Mouse (Mus musculus): Measurements from ENCODE around the gene Bst1. TPM values are rescaled to one million over a fixed set of nuclear protein-coding genes. Genes with fewer than 3 reads are reported as not detected.

Gene Bst1
- total and polyA plus RNA-seq, 2 experiments from 2014 or later: 0.11 to 0.76 TPM

GRCm38 (mm10) chr5:43845646-43846045 lies 27.0 kb downstream of the Bst1 start:
- WGBS: 67% methylated on average over 1 of the region's 1 CpGs
- ATAC-seq (no peak), DNase-seq (no peak)
- no peaks in the 10 kb centered on the region for H3K4me1 ChIP-seq (ENCODE audit: insufficient read depth)
- H3K36me3 ChIP-seq (ENCODE audit: insufficient read depth): no peaks in the 10 kb centered on the region
- no peak overlapping the region for H3K4me3 ChIP-seq (ENCODE audit: low read depth, low read length)
- no peaks in the 10 kb centered on the region for H3K27me3 ChIP-seq (ENCODE audit: insufficient read depth, low read length)
- H3K27ac ChIP-seq (ENCODE audit: low read depth, low read length): no peak overlapping the region
- no peak overlapping the region for H3K4me2 ChIP-seq (ENCODE audit: low read depth)
- TF ChIP-seq CTCF (IDR thresholded peaks at IDR 0.05; ENCODE audit: low read depth): no peak
- no peak overlapping the region for H3K9ac ChIP-seq
- H3K9me3 ChIP-seq (ENCODE audit: low read length): no peaks in the 10 kb centered on the region

DNA sequence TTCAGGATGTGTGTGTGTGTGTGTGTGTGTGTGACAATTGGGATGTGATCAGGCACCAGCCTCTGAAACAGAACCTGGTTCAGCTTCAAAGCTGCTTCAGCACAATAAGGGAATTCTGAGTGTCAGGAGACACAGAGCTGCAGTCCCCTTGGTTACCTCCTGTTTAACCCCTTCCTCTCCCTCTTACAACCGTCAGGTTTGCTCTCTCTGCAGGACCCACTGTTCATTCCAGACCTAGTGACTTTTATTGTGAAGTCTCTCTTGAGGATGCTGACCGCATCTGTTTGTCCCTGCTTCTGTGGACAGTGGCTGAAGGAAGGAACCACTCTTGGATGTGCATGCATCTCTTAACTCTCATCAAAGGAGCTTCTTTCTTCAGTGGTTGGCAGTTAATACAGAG lies 27.5 kb downstream of the Bst1 start:
- H3K9ac ChIP-seq: no peak overlapping the region
- DNase-seq: no peak
- no peaks in the 10 kb centered on the region for H3K27me3 ChIP-seq (ENCODE audit: insufficient read depth, low read length)
- WGBS: 18% methylated on average over 2 of the region's 2 CpGs
- no peaks in the 10 kb centered on the region for H3K4me1 ChIP-seq (ENCODE audit: insufficient read depth)
- ATAC-seq: no peak
- no peak overlapping the region for H3K4me2 ChIP-seq (ENCODE audit: low read depth)
- H3K36me3 ChIP-seq (ENCODE audit: insufficient read depth): no peaks in the 10 kb centered on the region
- H3K27ac ChIP-seq (ENCODE audit: low read depth, low read length): no peak overlapping the region
- H3K9me3 ChIP-seq (ENCODE audit: low read length): no peaks in the 10 kb centered on the region
- TF ChIP-seq CTCF (IDR thresholded peaks at IDR 0.05; ENCODE audit: low read depth): no peak
- H3K4me3 ChIP-seq (ENCODE audit: low read depth, low read length): no peak overlapping the region

DNA sequence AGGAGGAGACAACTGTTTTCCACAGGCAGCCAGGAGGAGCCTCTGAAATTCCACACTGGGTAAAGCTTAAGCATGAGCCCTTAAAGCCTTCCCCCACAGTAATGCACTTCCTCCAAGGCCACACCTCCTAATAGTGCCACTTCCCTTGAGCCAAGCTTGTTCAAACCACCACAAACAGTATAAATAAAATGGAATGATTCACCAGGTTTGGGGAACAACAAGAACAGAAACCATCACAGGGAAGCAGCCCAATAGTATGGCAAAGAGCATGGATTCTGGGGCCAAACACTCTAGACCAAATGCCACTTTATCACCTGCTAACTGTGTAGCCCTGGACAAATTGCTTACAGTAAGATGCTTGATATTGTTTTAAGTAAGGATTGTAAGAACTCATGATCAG lies 28.9 kb downstream of the Bst1 start:
- TF ChIP-seq CTCF (IDR thresholded peaks at IDR 0.05; ENCODE audit: low read depth): no peak
- H3K4me1 ChIP-seq (ENCODE audit: insufficient read depth): no peaks in the 10 kb centered on the region

GRCm38 (mm10) chr5:43848275-43848674 lies 29.6 kb downstream of the Bst1 start:
- no peaks in the 10 kb centered on the region for H3K27me3 ChIP-seq (ENCODE audit: insufficient read depth, low read length)
- H3K4me2 ChIP-seq (ENCODE audit: low read depth): no peak overlapping the region
- no peak overlapping the region for H3K27ac ChIP-seq (ENCODE audit: low read depth, low read length)
- WGBS: 91% methylated on average over 3 of the region's 3 CpGs
- H3K4me1 ChIP-seq (ENCODE audit: insufficient read depth): no peaks in the 10 kb centered on the region
- no peak for DNase-seq
- no peak for ATAC-seq
- no peaks in the 10 kb centered on the region for H3K36me3 ChIP-seq (ENCODE audit: insufficient read depth)
- H3K9ac ChIP-seq: no peak overlapping the region
- H3K9me3 ChIP-seq (ENCODE audit: low read length): no peaks in the 10 kb centered on the region
- H3K4me3 ChIP-seq (ENCODE audit: low read depth, low read length): no peak overlapping the region
- TF ChIP-seq CTCF (IDR thresholded peaks at IDR 0.05; ENCODE audit: low read depth): no peak

More for the DNA sequence above, 28.9 kb downstream of the Bst1 start:
- DNase-seq (no peak), ATAC-seq (no peak)
- Histone ChIP-seq H3K4me3 (ENCODE audit: low read depth, low read length) (no peak overlapping the region), H3K27me3 (ENCODE audit: insufficient read depth, low read length) (no peaks in the 10 kb centered on the region), H3K27ac (ENCODE audit: low read depth, low read length) (no peak overlapping the region), H3K36me3 (ENCODE audit: insufficient read depth) (no peaks in the 10 kb centered on the region), H3K9me3 (ENCODE audit: low read length) (no peaks in the 10 kb centered on the region), H3K9ac (no peak overlapping the region), H3K4me2 (ENCODE audit: low read depth) (no peak overlapping the region)

DNA sequence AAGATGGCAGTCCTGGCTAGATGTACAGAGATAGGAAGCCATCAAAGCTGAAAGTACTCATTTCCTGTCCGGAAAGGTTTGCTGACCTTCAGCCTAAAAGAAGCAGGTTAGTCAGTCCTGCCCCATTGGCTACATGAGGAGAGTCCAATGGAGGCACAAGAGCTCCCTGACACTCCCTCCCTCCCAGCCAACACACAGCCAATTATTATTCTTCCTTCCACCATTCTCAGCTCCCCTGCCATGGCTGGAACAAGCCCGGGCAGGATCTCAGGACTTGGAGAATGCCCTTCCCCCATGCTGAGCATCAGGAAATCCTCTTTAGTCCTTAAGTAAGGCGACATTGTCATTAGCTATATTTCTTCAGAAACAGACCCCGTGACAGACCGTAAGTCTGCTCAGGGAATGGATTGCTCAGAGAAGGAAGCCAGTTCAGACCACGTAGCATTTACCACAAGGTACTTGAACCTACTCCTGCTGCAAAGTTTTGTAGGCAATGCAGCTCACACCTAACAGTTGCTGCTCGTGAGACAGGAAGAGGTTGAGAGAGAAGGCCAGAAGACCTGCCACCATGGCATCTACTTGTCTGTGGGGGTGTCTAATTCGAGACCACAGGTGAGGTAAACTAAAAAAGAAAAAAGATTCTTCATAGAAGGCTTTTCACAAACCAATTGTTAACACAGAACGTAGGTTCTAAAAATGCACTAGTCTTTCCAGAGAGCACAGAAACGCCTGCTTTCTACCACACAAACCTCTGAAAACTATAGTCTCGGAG lies 34.6 kb downstream of the Bst1 start:
- no peaks in the 10 kb centered on the region for H3K36me3 ChIP-seq (ENCODE audit: insufficient read depth)
- no peaks in the 10 kb centered on the region for H3K27me3 ChIP-seq (ENCODE audit: insufficient read depth, low read length)
- no peak overlapping the region for H3K9ac ChIP-seq
- 77% methylated on average over 11 of the region's 11 CpGs for WGBS
- H3K4me1 ChIP-seq (ENCODE audit: insufficient read depth): no peaks in the 10 kb centered on the region
- H3K4me2 ChIP-seq (ENCODE audit: low read depth): no peak overlapping the region
- no peaks in the 10 kb centered on the region for H3K9me3 ChIP-seq (ENCODE audit: low read length)
- DNase-seq: no peak
- no peak for TF ChIP-seq CTCF (IDR thresholded peaks at IDR 0.05; ENCODE audit: low read depth)
- H3K4me3 ChIP-seq (ENCODE audit: low read depth, low read length): no peak overlapping the region
- H3K27ac ChIP-seq (ENCODE audit: low read depth, low read length): no peak overlapping the region
- ATAC-seq: no peak

GRCm38 (mm10) chr5:43853868-43854488 lies 35.3 kb downstream of the Bst1 start:
- no peak overlapping the region for H3K4me2 ChIP-seq (ENCODE audit: low read depth)
- 82% methylated on average over 7 of the region's 7 CpGs for WGBS
- no peak for ATAC-seq

DNA sequence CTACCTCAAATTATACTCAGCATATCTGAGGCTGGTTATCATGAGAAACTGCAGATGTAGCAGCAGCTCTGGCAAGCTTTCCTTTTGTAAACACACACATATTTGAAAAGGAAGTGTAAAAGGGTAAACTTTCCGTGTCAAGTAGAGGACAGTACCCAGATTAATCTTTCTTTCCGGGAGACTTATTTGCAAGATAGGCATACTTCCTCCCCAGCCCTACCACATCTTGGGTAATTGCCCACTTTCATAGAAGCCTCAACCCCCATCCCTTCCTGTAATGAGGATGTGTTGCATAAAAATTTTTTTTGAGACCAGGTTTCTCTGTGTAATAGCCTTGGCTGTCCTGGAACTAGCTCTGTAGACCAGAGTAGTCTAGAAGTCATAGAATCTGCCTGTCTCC lies 37.1 kb downstream of the Bst1 start:
- H3K4me2 ChIP-seq (ENCODE audit: low read depth): no peak overlapping the region
- ATAC-seq: no peak

More at GRCm38 (mm10) chr5:43853868-43854488, 35.3 kb downstream of the Bst1 start:
- no peak for DNase-seq
- Histone ChIP-seq H3K27ac (ENCODE audit: low read depth, low read length) (no peak overlapping the region), H3K36me3 (ENCODE audit: insufficient read depth) (no peaks in the 10 kb centered on the region), H3K4me1 (ENCODE audit: insufficient read depth) (no peaks in the 10 kb centered on the region), H3K9me3 (ENCODE audit: low read length) (no peaks in the 10 kb centered on the region), H3K27me3 (ENCODE audit: insufficient read depth, low read length) (no peaks in the 10 kb centered on the region), H3K4me3 (ENCODE audit: low read depth, low read length) (no peak overlapping the region), H3K9ac (no peak overlapping the region)
- no peak for TF ChIP-seq CTCF (IDR thresholded peaks at IDR 0.05; ENCODE audit: low read depth)

More for the DNA sequence above, 37.1 kb downstream of the Bst1 start:
- Histone ChIP-seq H3K4me3 (ENCODE audit: low read depth, low read length) (no peak overlapping the region), H3K9ac (no peak overlapping the region), H3K27ac (ENCODE audit: low read depth, low read length) (no peak overlapping the region), H3K9me3 (ENCODE audit: low read length) (no peaks in the 10 kb centered on the region), H3K4me1 (ENCODE audit: insufficient read depth) (no peaks in the 10 kb centered on the region), H3K36me3 (ENCODE audit: insufficient read depth) (no peaks in the 10 kb centered on the region), H3K27me3 (ENCODE audit: insufficient read depth, low read length) (no peaks in the 10 kb centered on the region)
- DNase-seq: no peak
- TF ChIP-seq CTCF (IDR thresholded peaks at IDR 0.05; ENCODE audit: low read depth): no peak
- 82% methylated on average over 2 of the region's 2 CpGs for WGBS

Data from forebrain, postnatal 0 days (tissue).